Mouse (Mus musculus): Measurements from ENCODE around the gene 5730522E02Rik.

DNA sequence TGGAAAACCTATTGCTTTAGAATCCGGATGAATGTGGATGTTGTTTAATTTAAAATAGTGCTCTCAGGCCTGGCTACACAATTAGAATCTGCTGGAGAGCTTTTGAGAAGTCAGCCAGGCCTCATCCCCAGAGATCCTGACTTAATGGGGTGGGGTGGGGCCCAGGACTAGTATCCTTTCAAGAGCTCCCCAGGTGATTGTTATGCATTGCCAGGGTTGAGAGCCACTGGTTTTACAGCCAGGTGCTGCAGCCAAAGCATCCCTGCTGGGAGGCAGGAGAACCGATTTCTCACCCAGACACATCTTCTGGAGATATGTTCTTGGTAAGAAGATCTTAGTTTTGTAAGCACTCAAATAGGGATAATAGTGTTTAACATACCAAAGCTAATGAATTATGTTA, 216.4 kb downstream of the 5730522E02Rik start:
- no peak for TF ChIP-seq POLR2A (IDR thresholded peaks at IDR 0.05; ENCODE audit: extremely low read depth, insufficient read depth, low read length)
- no peak for TF ChIP-seq CTCF (IDR thresholded peaks at IDR 0.05; ENCODE audit: extremely low read depth, insufficient read depth, low read length)
